Mouse (Mus musculus): ENCODE results near the gene Vps11.
A peak's percentile ranks its signal among the peaks of the same experiment; 100 is the strongest.
"Not testable (repeated sequence)": the region's sequence is repeated elsewhere in the genome, so short reads cannot be mapped to it uniquely, and the experiment has no call there.

Vps11 gene

DNA sequence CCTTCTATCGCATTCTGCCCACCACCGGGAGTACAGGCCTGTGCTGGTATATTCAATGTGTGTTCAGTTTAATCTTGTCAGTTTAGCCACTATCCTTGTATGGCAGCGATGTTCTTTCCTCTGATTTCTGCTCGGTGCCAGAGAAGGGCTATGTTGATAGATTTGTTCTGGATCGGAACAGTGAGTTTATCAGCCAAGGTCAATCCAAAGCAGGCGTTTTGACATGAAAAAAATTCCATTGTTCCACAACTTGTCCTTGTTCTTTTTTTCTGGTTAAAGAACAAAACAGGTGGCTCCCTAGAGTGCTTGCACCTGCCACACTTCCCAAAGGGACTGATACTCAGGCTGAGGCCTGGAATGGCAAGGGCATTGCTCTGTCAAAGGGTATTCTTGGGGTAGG lies 14.7 kb upstream of the Vps11 start:
- no peak for DNase-seq (ENCODE audit: low read depth, low spot score)

- DNase-seq (ENCODE audit: low read depth, low spot score) = no peak
These were observed 11.9 kb upstream of the Vps11 start for GRCm38 (mm10) chr9:44373386-44373785.

- peak; percentile 69 for DNase-seq (ENCODE audit: low read depth, low spot score)
These were observed 3.0 kb upstream of the Vps11 start for GRCm38 (mm10) chr9:44364480-44364879.

DNA sequence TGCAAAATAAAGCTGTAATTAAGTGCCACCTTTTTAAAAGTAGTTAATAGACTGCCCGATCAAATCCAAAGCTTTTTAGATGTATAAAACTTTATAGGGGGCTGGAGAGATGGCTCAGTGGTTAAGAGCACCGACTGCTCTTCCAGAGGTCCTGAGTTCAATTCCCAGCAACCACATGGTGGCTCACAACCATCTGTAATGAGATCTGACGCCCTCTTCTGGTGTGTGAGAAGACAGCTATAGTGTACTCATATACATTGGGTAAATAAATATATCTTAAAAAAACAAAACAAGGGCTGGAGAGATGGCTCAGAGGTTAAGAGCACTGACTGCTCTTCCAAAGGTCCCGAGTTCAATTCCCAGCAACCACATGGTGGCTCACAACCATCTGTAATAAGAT lies 461 bp upstream of the Vps11 start:
- DNase-seq (ENCODE audit: low read depth, low spot score) = not testable (repeated sequence)

- peak; percentile 75 for DNase-seq (ENCODE audit: low read depth, low spot score)
These were observed 4.3 kb downstream of the Vps11 start for GRCm38 (mm10) chr9:44357207-44357606.

DNA sequence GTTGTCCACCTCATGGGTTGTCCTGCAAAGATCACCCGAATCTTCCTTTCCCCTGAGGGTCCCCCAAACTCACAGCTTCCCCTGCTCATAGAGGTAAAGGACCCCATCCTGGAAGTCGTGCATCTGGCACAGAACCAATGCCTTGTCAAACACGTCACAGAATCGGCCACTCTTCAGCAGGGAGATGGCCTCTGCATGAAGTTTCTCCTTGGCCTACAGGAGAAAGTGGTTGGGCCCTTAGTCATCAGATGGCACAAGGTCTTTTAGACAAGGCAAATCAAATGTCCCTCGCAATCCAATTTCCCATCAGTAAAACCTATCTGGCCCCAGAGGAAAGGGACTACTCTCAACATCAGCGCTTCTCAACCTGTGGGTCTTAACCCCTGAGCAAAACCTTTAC lies 8.3 kb downstream of the Vps11 start:
- no peak for DNase-seq (ENCODE audit: low read depth, low spot score)

DNA sequence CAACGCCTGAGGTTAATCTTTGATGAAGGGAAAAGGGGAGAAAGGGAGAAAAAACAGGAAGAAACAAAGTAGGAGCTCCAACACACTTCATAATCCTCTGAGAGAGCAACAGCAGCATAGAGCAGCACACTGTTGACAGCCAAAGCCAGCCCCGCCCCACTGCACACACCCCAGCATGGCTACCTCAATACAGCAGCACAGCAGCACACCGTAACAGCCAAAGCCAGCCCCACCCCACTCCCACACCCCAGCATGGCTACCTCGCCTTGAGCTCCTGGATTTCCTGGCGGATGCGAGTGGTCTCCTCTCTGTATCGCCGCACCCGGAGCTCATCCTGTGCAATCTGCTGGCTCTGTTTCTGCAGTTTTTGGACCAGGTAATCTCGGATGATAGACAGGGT lies 9.1 kb downstream of the Vps11 start:
- no peak for DNase-seq (ENCODE audit: low read depth, low spot score)

- DNase-seq (ENCODE audit: low read depth, low spot score) = no peak
These were observed 10.1 kb downstream of the Vps11 start for GRCm38 (mm10) chr9:44351396-44351795.

DNA sequence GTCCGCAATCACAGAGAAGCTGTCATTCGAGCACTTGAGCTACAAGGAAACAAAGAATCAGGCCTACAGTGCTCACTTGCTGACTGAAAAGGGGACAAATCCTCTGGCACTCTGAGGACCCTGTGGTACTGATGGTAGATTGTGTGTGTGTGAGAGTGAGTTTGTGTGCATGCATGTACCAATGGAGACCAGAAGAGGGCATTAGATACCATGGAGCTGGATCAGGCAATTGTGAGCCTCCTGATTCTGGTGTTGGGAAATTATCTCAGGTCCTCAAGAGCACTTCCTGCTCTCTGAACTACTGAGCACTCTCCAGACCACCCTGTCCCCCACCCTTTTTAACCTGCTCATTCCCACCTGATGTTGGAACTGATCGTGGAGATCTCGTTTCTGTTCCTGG lies 12.9 kb downstream of the Vps11 start:
- DNase-seq (ENCODE audit: low read depth, low spot score) = no peak

- DNase-seq (ENCODE audit: low read depth, low spot score) = no peak
These were observed 13.8 kb downstream of the Vps11 start for GRCm38 (mm10) chr9:44347621-44348020.

- no peak for DNase-seq (ENCODE audit: low read depth, low spot score)
These were observed 14.3 kb downstream of the Vps11 start for GRCm38 (mm10) chr9:44347166-44347565.

DNA sequence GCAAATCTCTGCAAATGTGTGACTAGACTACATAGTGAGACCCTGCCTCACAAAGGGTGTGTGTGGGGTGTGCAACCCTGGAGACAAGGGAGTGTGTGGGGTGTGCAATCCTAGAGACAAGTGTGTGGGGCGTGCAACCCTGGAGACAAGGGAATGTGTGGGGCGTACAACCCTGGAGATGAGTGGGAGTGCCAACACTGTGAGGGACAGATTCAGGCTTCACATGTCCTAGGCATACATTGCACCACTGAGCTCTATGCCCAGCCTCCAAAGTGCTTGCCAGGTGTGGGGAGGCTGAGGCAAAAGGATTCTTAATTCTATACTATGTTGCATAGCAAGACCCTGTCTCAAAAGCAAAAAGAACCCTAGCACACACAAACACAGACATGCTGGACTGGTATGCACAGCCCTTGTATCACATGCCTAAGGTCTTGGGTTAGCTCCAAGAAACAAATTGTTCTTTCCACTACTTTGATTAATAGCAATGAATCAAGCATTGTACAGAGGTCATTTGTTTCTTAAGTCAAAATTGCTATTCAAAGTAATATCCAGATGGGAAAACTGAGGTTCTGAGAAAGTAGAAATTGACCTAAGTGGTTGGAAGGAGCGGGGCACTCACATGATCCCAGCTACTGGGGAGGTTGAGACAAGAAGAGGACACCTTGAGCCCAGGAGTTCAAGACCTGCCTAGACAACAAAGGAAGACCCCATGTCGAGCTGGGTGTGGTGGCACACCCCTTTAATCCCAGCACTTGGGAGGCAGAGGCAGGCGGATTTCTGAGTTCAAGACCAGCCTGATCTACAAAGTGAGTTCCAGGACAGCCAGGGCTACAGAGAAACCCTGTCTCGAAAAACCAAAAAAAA lies 15.7 kb downstream of the Vps11 start:
- DNase-seq (ENCODE audit: low read depth, low spot score) = no peak

- peak; percentile 93 for DNase-seq (ENCODE audit: low read depth, low spot score)
These were observed 17.6 kb downstream of the Vps11 start, which contains the start of gene Hmbs for GRCm38 (mm10) chr9:44343781-44344421. Hmbs (minus strand) TSS chr9:44344228.

GRCm38 (mm10) chr9:44343290-44343689 lies 18.2 kb downstream of the Vps11 start:
- DNase-seq (ENCODE audit: low read depth, low spot score) = no peak

DNA sequence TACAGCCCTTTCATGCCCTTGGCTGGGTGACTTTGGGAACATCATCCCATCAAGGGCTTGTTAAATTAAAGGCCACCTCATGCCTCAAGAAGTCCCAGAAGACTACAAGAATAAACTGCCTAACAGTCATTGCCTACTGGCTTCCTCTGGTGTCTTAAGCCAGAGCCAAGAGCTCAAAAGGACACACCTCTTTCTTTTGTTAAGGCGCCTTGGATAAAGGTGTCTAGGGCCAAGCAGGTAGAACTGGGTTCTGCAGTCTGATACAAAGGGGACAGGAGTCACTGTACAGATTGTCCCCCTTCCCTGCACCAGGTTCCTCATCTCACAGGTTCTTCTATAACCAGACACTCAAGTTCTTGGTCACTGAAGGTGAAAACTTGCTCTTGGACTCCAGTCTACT lies 18.9 kb downstream of the Vps11 start:
- DNase-seq (ENCODE audit: low read depth, low spot score) = no peak

GRCm38 (mm10) chr9:44342173-44342572 lies 19.3 kb downstream of the Vps11 start:
- no peak for DNase-seq (ENCODE audit: low read depth, low spot score)

DNA sequence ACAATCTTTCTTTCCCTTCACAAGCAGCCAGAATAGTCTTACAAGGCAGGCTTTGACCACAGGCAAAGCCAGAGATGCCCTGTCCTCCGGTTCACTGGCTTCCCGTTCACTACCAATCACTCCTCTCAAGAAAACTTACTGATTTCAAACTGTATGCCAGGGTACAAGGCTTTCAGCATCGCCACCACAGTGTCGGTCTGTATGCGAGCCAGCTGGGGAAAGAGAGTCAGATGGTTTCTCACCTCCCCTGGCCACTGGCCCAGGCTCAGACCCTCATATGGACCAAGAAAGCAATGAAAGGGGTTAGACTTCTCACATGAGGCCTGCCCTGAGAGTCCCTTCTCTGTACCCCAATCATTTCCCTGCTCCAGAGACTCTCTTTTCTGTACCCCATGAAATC lies 20.0 kb downstream of the Vps11 start:
- DNase-seq (ENCODE audit: low read depth, low spot score) = no peak

- no peak for DNase-seq (ENCODE audit: low read depth, low spot score)
These were observed 22.9 kb downstream of the Vps11 start for GRCm38 (mm10) chr9:44338574-44338973.

DNA sequence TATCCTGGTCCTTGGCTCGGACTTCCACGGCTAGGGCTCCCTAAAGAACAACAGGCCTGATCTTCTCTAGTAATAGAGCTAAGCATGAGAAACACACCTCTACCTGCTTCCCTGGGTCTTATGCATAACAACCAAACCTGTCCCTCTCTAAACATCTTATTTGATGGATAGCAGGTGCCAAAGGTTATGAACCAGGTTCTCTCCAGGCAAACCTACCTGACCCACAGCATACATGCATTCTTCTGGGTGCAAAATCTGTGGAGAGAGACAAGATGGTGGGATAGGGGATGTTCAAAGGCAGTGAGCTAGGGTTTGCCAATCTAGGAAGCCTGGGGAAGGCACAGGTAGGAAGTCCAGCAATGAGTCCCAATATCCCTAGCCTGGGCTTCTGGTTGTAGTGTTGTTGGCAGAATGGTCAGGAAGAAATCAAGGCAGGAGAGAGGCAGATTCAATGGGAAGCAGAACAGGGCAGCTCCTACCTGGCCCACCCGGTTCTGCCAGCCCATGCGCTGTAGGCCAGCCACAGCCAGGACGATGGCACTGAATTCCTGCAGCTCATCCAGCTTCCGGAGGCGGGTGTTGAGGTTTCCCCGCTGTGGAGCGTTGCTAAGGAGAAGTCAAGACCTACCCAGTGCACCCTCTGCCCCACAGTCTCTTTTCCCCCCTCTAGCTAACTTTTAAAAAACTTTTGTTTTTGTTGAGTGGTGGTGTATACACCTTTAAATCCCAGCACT lies 23.9 kb downstream of the Vps11 start:
- DNase-seq (ENCODE audit: low read depth, low spot score) = no peak

DNA sequence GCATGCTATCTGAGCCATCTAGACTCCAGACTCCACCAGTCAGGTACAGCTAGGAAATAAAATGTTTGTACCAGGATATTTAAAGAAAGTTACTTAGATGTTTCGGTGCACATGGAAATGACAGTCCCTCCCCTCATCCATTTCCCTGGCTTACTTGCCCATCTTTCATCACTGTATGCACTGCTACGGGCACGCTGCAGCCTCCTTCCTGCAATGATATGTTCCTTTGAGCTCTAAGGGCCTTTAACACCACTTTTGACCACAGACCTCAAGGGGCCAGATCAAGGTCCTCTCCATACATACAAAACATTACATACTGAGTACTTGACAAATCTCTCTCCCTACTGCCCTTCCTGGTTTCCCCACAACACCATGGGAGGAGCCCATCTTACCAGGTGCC lies 24.5 kb downstream of the Vps11 start:
- no peak for DNase-seq (ENCODE audit: low read depth, low spot score)

- DNase-seq (ENCODE audit: low read depth, low spot score) = not testable (repeated sequence)
These were observed 25.0 kb downstream of the Vps11 start for GRCm38 (mm10) chr9:44336513-44336912.

DNA sequence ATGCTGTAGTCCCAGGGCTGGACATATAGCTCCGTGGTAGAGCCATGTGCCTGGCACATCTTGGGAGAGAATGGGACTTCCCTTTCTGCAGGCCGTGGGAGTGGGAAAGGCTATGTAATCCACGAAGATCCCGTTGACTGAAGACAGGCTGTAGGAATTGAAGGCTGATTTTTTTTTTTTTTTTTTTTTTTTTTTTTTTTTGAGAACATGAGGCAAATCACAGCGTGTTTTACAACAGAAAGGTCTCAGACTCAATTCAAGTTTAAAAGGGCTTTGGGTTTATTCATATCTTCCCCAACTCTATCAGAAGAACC lies 25.4 kb downstream of the Vps11 start:
- no peak for DNase-seq (ENCODE audit: low read depth, low spot score)

Data from CD4-positive, CD25-positive, alpha-beta regulatory T cell, adult 2 months (primary cell).